Mouse (Mus musculus): ENCODE measurements at regions not wholly inside any gene's neighbourhood (a gene's known extent, or its start where the extent isn't known, plus 50 kb on each side); places are given as distances from the start of the nearest gene placed in this dataset.
A peak's percentile ranks its signal among the peaks of the same experiment; 100 is the strongest.

DNA sequence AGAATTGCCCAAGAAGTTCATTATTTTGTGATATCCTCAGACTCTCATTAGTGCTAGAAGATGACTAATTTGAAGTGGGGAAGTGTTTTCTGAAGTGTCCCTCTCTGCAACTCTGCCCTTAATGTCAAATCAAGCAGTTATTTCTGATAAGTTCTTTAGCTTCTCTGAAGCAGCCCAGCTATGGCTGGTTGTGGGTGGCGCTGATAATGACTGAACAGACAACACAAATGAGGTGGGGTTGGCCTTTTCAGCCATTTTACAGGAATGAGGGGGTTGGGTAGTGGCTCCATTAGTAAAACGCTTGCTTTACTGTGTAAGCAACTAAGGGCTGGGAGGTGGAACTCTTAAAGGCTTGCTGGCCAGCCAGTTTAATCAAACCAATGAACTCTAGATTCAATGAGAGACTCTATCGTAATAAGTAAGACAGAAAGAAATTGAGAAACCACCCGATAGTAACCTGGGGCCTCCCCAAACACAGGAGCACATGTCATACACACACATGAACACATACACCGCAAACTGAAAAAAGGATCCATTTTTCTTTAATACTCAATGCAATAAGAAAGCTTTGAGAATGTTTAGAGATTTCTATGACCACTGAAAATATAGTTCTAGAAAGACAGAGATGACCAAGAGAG lies 1268.3 kb upstream of the A1bg start:
- no peak for DNase-seq (ENCODE audit: low read depth, low spot score)

- DNase-seq (ENCODE audit: low read depth, low spot score) = no peak
Observed at GRCm38 (mm10) chr15:62190224-62190910, 1267.6 kb upstream of the A1bg start.

DNA sequence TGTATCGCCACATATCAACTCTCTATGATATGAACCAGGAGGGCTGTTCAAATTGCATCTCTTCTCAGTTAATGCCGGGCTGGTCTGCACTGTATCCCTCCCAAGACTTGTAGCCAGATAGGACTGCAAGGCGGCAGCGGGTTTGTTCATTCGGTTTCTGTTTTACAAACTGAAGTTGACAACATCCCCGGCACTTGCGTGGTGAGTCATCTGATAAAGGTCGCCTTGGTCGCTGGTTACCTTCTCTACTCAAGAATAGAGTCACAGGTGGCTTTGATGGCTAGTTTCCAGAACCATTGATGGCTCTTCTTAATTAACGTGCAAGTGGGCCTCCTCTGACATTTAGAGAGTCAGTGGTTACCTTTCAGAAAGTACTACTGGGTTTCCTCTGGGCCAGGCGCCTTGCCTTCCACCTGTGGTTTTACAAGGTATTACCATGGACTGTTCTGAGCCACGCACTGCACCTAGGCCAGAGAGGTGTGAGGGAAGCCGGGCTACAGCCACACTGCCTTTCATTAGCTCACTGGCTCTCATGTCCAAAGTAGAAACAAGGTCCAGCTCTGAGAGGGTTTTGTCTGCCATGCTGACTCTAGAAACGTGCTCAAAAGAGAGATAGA lies 1266.9 kb upstream of the A1bg start:
- DNase-seq (ENCODE audit: low read depth, low spot score) = peak; percentile 25

- DNase-seq (ENCODE audit: low read depth, low spot score) = no peak
Observed at GRCm38 (mm10) chr15:62186548-62186947, 1263.7 kb upstream of the A1bg start.

GRCm38 (mm10) chr15:62183803-62184202 lies 1261.0 kb upstream of the A1bg start:
- no peak for DNase-seq (ENCODE audit: low read depth, low spot score)

DNA sequence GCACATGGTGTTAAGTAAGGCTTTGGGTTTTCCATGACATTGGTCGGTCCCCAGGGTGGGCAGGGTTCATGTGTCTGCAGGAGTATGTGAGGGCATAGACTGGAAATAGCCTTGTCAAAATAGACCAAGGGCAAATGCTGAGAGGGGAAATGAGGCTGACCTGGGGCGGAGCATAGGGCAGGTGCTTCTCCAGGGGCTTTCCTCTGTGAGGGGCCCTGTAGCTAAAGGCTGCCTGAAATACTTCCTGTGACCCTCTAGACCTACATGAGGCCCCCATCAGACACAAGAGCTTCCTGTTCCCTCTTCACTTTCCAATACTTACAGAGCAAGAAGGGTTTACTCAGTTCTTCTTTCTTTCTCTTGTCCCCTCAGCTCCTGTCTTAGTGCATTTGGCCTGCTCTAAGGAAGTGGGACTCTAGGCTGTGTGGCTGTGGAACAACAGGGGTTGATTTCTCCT lies 1258.7 kb upstream of the A1bg start:
- DNase-seq (ENCODE audit: low read depth, low spot score) = no peak

DNA sequence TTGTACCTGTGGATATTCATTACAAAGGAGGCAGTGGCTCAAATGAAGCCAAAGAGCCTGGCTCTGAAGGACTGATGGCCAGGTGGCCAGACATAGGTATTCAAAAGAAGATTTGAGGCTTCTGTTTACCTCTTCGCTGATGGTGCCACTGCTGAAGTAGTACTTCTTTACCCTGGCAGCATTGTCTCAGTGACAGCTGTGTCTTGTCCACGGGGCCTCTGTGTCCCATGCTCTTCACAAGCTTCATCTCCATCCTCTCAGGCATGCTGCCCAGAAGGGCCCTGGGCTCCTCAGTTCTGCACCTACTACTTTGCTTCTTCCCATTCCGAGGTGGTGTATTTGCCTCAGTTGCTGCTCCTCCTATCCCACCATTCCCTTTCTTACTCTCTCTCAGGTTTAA lies 1257.9 kb upstream of the A1bg start:
- no peak for DNase-seq (ENCODE audit: low read depth, low spot score)

DNA sequence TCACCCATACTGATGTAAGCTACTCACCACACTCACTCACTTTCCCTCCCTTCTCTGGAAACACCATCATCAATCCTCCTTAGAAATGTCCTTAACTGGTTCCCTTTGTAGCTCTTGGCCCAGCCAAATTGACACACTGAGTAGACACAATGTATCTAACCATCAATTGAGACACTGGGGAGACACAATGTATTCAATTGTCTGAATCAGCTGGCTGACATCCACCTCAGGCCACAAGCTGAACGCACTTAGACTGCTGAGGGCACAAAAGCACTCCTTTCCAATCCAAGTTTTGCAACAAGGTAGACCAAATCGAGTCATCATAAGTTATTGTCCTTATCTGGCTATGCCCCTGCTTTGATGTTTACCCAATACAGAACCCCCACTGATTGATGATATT lies 1257.0 kb upstream of the A1bg start:
- no peak for DNase-seq (ENCODE audit: low read depth, low spot score)

DNA sequence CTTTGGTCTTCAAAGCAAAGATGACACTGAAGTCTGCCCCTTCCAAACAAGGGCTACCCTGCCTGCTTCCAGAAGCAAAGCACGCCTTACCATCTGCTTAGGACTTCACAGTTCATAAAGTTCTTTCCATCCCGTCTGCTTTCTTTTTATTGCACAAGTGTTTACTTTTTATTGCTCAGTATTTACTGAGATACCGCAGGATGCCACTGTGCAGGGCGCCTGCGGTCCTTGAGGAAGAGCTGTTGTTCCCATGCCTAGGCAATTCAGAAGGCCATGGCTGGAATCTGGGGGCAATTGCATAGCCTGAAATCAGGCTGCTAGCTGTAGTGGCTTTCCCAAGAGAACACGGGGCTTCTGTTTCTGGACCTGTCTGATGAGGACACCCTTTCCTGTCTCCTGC lies 1255.8 kb upstream of the A1bg start:
- no peak for DNase-seq (ENCODE audit: low read depth, low spot score)

DNA sequence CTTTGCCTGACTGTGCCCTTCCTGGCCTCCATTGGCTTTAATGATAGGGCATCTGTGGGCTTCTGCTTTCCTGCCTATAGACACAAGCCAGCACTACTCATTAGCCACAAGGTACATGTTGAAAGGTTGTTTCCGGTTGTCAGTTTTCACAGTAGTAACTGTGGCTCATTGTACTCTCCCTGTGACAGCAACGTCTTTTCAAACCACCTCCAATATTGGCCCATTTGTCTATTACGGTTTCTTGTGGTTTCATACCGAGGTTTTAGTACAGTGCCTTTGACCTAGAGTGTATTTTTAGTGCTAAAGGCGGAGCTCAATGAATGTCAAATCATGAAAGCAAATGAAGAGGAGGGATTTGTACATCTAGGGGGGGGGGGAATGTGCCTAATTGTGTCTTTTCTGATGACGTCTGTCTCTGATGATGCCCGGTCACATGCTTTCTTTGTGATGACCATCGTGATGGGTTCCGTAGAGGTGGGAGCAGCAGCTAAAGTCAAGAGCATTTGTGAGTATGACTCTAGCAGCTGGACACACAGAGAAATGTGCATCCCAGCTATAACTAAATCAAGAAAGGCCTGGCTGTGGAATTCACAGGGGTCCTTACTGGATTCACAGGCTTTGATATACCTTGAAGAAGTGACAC lies 1255.1 kb upstream of the A1bg start:
- DNase-seq (ENCODE audit: low read depth, low spot score) = no peak

DNA sequence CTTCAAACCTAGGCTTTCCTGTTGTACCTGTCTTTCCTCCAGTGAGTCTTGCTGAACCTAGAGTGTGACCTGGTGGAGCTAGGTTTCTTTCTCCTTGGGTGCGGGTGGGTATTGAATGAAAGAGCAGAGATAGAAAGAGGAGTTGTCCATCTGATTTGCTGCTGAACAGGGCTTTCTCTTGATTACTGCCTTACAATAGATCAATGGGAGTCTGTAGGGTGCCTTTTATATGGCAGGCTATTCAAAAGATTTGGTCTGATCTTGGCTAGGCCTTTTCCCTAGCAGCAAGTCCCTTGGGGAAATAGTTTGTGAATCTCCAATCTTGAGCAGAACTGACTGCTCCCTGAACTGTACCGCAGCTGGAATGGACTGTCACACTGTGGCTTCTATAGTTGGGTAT lies 1253.3 kb upstream of the A1bg start:
- peak; percentile 70 for DNase-seq (ENCODE audit: low read depth, low spot score)

- no peak for DNase-seq (ENCODE audit: low read depth, low spot score)
Observed at GRCm38 (mm10) chr15:62173633-62174543, 1251.1 kb upstream of the A1bg start.

- no peak for DNase-seq (ENCODE audit: low read depth, low spot score)
Observed at GRCm38 (mm10) chr15:62171632-62172031, 1248.8 kb upstream of the A1bg start.

DNA sequence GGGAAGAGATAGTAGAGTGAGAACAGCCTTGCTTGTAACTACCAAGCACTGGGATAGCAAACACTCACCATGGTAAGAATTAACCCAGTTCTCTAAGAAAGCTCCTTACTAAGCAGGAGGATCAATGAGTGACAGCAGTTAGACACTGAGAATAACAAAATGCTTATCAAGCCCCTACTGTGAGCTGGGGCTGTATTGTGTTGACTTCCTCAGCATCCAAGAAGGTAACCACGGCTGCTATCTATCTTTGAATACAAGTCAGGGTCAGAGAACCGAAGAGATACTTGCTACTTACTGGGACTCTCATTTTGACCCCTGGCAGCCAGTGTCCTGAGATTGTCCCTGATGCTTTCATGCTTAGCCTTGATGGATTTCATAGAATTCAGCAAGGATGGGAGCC lies 1248.4 kb upstream of the A1bg start:
- no peak for DNase-seq (ENCODE audit: low read depth, low spot score)

DNA sequence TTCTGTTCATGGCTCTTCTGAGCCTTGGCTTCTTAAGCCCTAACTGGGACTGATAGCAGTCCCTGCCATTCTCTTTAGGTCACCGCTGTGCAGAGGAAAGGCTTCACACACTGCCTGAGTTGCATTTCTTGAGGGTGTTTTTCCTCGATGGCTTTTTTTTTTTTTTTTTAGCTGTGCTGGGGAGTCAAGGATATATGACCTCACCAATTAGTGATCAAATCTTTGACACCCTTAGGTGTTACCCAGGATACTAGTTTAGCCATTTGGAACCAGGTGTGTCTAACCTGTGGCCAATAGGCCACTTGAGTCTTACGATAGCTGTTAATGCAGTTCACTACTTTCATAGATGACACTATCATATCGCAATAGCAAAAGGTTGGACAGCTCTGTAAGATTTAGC lies 1247.5 kb upstream of the A1bg start:
- DNase-seq (ENCODE audit: low read depth, low spot score) = no peak

GRCm38 (mm10) chr15:62169591-62170019 lies 1246.8 kb upstream of the A1bg start:
- no peak for DNase-seq (ENCODE audit: low read depth, low spot score)

DNA sequence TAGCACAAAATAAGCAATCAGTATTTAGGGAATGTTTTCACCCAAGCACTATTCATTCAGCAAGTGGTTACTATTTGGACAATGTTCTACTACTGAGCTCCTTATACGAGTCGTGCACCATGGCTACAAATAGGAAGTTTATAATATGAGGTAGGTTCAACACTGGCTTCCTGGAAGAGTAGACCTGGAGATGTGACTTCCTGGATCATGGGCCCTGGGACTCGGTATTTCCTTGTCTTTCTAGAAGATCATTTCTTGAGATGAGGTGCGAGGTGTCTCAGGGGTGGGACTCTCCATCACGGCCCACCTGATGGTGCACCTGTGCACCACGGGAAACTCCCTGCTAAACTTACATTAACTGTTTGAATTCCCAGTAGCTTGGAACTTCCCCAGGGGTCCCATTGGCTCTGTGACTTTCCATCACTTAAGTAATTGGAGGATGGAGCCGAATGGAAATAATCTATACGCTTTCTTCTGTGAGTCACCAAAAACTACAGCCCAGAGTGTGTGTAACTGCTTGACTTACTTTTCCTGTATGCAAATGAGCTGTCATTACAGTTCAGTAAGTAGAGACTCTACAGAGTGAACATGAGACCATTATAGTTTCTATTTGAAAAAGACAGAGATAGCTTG lies 1246.3 kb upstream of the A1bg start:
- DNase-seq (ENCODE audit: low read depth, low spot score) = no peak

DNA sequence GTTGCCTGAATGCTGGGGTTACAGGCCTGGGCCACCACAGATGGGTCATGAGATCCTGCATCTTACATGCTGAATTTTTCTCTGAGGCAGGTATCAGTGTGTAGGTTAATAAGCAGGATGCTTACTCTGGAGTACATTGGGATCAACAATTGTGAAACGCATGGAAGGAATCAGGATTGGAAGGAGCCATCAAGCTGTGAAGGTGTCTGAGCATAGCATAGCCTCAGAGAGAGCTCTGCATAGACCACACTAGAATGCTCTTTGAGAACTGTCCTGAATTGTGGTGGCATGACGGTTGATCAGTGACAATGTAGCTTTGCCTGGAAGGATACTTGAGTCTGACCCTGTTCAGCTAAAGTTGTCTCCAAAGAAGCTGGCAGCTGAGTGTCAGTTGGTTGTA lies 1245.7 kb upstream of the A1bg start:
- DNase-seq (ENCODE audit: low read depth, low spot score) = no peak

DNA sequence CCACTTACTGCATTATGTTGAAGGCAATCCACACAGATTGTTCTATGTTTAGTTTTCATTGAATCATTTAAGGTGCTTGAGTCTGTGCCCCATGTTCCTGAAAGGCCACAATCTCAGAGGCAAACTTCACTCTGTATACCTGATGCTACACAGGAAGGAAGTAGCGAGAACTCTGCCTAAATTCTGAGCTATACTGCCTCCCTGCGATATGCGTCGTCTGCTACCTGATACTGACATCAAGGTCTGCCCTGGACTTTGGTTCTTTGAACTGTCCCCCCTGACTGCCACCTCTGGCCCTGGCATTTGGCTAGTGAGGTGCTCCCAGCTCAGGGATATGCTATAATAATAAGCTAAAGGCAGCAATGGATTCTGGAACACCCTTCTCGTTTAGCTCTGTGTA lies 1244.0 kb upstream of the A1bg start:
- DNase-seq (ENCODE audit: low read depth, low spot score) = no peak

- no peak for DNase-seq (ENCODE audit: low read depth, low spot score)
Observed at GRCm38 (mm10) chr15:62165826-62166500, 1243.2 kb upstream of the A1bg start.

All from ZHBTc4 (cell line).